Mouse (Mus musculus) limb, embryonic 14.5 days (tissue): ENCODE results near the gene G3bp2. TPM values are rescaled to one million over a fixed set of nuclear protein-coding genes. Genes with fewer than 3 reads are reported as not detected.

Experiments
- ATAC-seq: fragments of 200-750 bp; cut with Nextera tagmentation; 2 replicates; pipeline ENCODE4 v1.8.0; 2017; ENCODE audit warnings: low read depth, moderate number of reproducible peaks, moderate TSS enrichment; ENCODE audit not compliant: low FRiP score
- DNase-seq: peaks from one replicate; pipeline ENCODE4 v3.0.0-alpha.2; 2015; ENCODE audit warnings: low spot score
- H3K27ac ChIP-seq: fragments of 300-500 bp; sonication (generic); replicated peaks from 2 replicates; pipeline ENCODE4 v1.5.1; 2014; ENCODE audit warnings: low read depth, mild to moderate bottlenecking, low read length, moderate library complexity, mixed read lengths
- H3K27me3 ChIP-seq: fragments of 300-500 bp; sonication (generic); 2 replicates; pipeline ENCODE4 v1.6.1; 2014; ENCODE audit warnings: low read length, mixed read lengths; ENCODE audit not compliant: control insufficient read depth, insufficient read depth
- H3K36me3 ChIP-seq: fragments of 300-500 bp; sonication (generic); 2 replicates; pipeline ENCODE4 v1.6.1; 2014; ENCODE audit warnings: mild to moderate bottlenecking, low read length, moderate library complexity, mixed read lengths; ENCODE audit not compliant: control insufficient read depth, insufficient read depth
- H3K4me1 ChIP-seq: fragments of 300-500 bp; sonication (generic); 2 replicates; pipeline ENCODE4 v1.6.1; 2014; ENCODE audit warnings: antibody characterized with exemption, low read length, mixed read lengths; ENCODE audit not compliant: control insufficient read depth, insufficient read depth
- H3K4me2 ChIP-seq: fragments of 300-500 bp; sonication (generic); replicated peaks from 2 replicates; pipeline ENCODE4 v1.6.1; 2014; ENCODE audit warnings: low read depth, mild to moderate bottlenecking, low read length, moderate library complexity; ENCODE audit not compliant: severe bottlenecking
- H3K4me3 ChIP-seq: fragments of 300-500 bp; sonication (generic); replicated peaks from 2 replicates; pipeline ENCODE4 v1.5.1; 2014; ENCODE audit warnings: low read length
- H3K9ac ChIP-seq: fragments of 300-500 bp; sonication (generic); 2 replicates; pipeline ENCODE4 v1.6.1; 2014; ENCODE audit warnings: mild to moderate bottlenecking, low read depth, low read length, moderate library complexity; ENCODE audit not compliant: severe bottlenecking
- H3K9me3 ChIP-seq: fragments of 300-500 bp; sonication (generic); 2 replicates; pipeline ENCODE4 v1.6.1; 2016; ENCODE audit warnings: low read length; ENCODE audit not compliant: control insufficient read depth
- POLR2A ChIP-seq: fragments of 200-500 bp; IDR thresholded peaks from 2 replicates; pipeline ENCODE4 v1.8.0; 2012; ENCODE audit warnings: inconsistent platforms, mild to moderate bottlenecking, moderate library complexity, borderline replicate concordance; ENCODE audit not compliant: insufficient read depth, insufficient read length; ENCODE audit errors: extremely low read depth
- WGBS: fragments of 180-500 bp; shearing (Covaris S2); extraction: QIAGEN DNeasy Blood & Tissue Kit; methylation state at CpG from one replicate; pipeline ENCODE4 v1.1.7; 2014; 5-methylcytosine and 5-hydroxymethylcytosine counted together
- polyA plus RNA-seq, 2 experiments: library from polyadenylated mRNA; depleted of rRNA in 1 of 2; stranded (reverse) in 1 of 2; unstranded in 1 of 2; fragments of >200 nt; fragmentation: Nextera tagmentation in 1 of 2; extraction: Ambion mirVana in 1 of 2; gene quantifications; 2 replicates each; pipeline versions ENCODE4 v1.2.1 to v1.2.3; 2012 to 2014

Gene G3bp2
- polyA plus RNA-seq, 2 experiments: 62.3 to 147 TPM

DNA sequence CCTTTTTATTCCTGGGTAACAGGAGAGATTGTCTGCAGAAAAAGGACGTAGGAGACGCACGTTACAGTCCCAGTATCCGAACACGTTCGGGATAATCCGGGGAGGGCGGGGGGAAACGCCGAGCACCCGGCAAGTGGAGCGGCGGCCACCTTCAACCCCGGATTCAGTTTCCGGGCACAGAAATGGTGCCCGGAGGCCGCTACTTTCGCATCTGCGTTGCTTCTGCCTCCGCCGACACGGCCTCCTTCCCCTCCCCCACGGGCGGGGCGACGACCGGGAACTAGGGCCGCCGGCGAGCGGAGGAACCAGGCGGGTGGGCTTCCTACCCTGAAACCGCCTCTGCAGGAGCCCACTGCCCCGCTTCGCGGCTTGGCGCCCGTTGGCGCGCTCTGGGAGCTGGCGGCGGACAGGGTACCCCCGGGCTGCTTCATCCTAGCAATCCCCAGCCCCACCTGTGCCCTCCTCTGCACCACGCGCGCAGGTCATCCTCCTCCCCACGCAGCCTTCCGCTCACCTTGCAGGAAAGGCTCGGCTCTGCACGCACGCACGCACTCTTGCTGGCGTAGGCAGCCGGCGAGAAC lies 608 bp downstream of the G3bp2 start:
- Histone ChIP-seq H3K9ac (peak overlapping the region; percentile 95), H3K27me3 (no peaks in the 10 kb centered on the region), H3K4me3 (peak overlapping the region; percentile 96), H3K9me3 (no peaks in the 10 kb centered on the region), H3K27ac (peak overlapping the region; percentile 97), H3K4me1 (peaks cover 13% of the 10 kb centered on the region), H3K4me2 (peak overlapping the region; percentile 75), H3K36me3 (no peaks in the 10 kb centered on the region)
- WGBS: under 1% methylated on average over 43 of the region's 55 CpGs
- ATAC-seq (peak; percentile 1; the same call in 1 of the 2 replicates), DNase-seq (peak; percentile 40)
- no peak for TF ChIP-seq POLR2A

GRCm38 (mm10) chr5:92081326-92081725 lies 2.2 kb downstream of the G3bp2 start:
- Histone ChIP-seq H3K4me2 (peak overlapping the region; percentile 75), H3K9ac (no peak overlapping the region), H3K9me3 (no peaks in the 10 kb centered on the region), H3K27me3 (no peaks in the 10 kb centered on the region), H3K27ac (no peak overlapping the region), H3K36me3 (no peaks in the 10 kb centered on the region), H3K4me3 (peak overlapping the region; percentile 96; the same call in 1 of the 2 replicates), H3K4me1 (peaks cover 13% of the 10 kb centered on the region)
- ATAC-seq: no peak
- no peak for TF ChIP-seq POLR2A
- WGBS: 76% methylated on average over 3 of the region's 3 CpGs
- no peak for DNase-seq

DNA sequence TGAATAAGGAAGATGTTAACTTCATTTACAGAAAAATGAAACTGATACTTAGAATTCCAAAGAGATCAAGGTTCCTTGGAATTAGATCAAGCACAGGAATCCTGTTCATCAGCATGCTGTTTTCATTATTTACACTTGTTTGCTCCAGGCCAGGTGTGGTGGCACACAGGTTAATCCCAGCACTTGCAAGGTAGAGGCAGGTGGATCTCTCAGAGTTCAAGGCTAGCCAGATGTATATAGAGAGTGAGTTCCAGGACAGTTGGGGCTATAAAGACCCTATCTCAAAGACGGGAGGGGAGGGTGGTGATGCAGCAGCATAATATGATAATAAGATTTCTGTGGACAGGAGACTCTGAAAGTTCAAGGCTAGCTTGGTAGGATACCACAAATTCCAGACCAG lies 3.1 kb downstream of the G3bp2 start:
- Histone ChIP-seq H3K9me3 (no peaks in the 10 kb centered on the region), H3K27me3 (no peaks in the 10 kb centered on the region), H3K36me3 (no peaks in the 10 kb centered on the region), H3K4me1 (peaks cover 13% of the 10 kb centered on the region), H3K9ac (no peak overlapping the region), H3K27ac (no peak overlapping the region), H3K4me3 (no peak overlapping the region), H3K4me2 (no peak overlapping the region)
- WGBS: 65% methylated on average over 1 of the region's 1 CpGs
- DNase-seq (no peak), ATAC-seq (no peak)
- TF ChIP-seq POLR2A: no peak

GRCm38 (mm10) chr5:92079304-92079703 lies 4.2 kb downstream of the G3bp2 start:
- DNase-seq: no peak
- Histone ChIP-seq H3K4me2 (no peak overlapping the region), H3K27me3 (no peaks in the 10 kb centered on the region), H3K9ac (no peak overlapping the region), H3K4me1 (peaks cover 13% of the 10 kb centered on the region), H3K9me3 (no peaks in the 10 kb centered on the region), H3K36me3 (no peaks in the 10 kb centered on the region), H3K27ac (no peak overlapping the region), H3K4me3 (no peak overlapping the region)
- WGBS: 88% methylated on average over 1 of the region's 1 CpGs
- TF ChIP-seq POLR2A: no peak
- no peak for ATAC-seq

GRCm38 (mm10) chr5:92078751-92079150 lies 4.8 kb downstream of the G3bp2 start:
- TF ChIP-seq POLR2A: no peak
- no peak overlapping the region for H3K27ac ChIP-seq

More at GRCm38 (mm10) chr5:92078751-92079150, 4.8 kb downstream of the G3bp2 start:
- DNase-seq (no peak), ATAC-seq (no peak)
- no peaks in the 10 kb centered on the region for H3K9me3 ChIP-seq
- peaks cover 13% of the 10 kb centered on the region for H3K4me1 ChIP-seq
- H3K36me3 ChIP-seq: no peaks in the 10 kb centered on the region
- H3K27me3 ChIP-seq: no peaks in the 10 kb centered on the region
- no peak overlapping the region for H3K4me2 ChIP-seq
- H3K4me3 ChIP-seq: no peak overlapping the region
- no peak overlapping the region for H3K9ac ChIP-seq
